Mouse (Mus musculus) forebrain, embryonic 15.5 days (tissue): ENCODE data around the gene Abi3. TPM values are rescaled to one million over a fixed set of nuclear protein-coding genes. Genes with fewer than 3 reads are reported as not detected.
A peak's percentile ranks its signal among the peaks of the same experiment; 100 is the strongest.
"Not testable (repeated sequence)": the region's sequence is repeated elsewhere in the genome, so short reads cannot be mapped to it uniquely, and the experiment has no call there.

Source experiments
- ATAC-seq: fragments of 200-750 bp; cut with Nextera tagmentation; replicated peaks from 2 replicates; pipeline ENCODE4 v1.8.0; 2017; ENCODE audit warnings: mild to moderate bottlenecking, moderate TSS enrichment, moderate library complexity
- H3K27ac ChIP-seq: fragments of 300-500 bp; sonication (generic); replicated peaks from 2 replicates; pipeline ENCODE4 v1.5.1; 2015; ENCODE audit warnings: mild to moderate bottlenecking, inconsistent platforms
- H3K27me3 ChIP-seq: fragments of 300-500 bp; sonication (generic); 2 replicates; pipeline ENCODE4 v1.6.1; 2015; ENCODE audit warnings: inconsistent platforms
- H3K36me3 ChIP-seq: fragments of 300-500 bp; sonication (generic); 2 replicates; pipeline ENCODE4 v1.6.1; 2015; ENCODE audit warnings: mild to moderate bottlenecking, inconsistent platforms
- H3K4me1 ChIP-seq: fragments of 300-500 bp; sonication (generic); 2 replicates; pipeline ENCODE4 v1.6.1; 2015; ENCODE audit warnings: inconsistent platforms
- H3K4me2 ChIP-seq: fragments of 300-500 bp; sonication (generic); replicated peaks from 2 replicates; pipeline ENCODE4 v1.6.1; 2015; ENCODE audit warnings: mild to moderate bottlenecking, inconsistent platforms
- H3K4me3 ChIP-seq: fragments of 300-500 bp; sonication (generic); 2 replicates; pipeline ENCODE4 v1.5.1; 2015; ENCODE audit warnings: mild to moderate bottlenecking, inconsistent platforms
- H3K9ac ChIP-seq: fragments of 300-500 bp; sonication (generic); replicated peaks from 2 replicates; pipeline ENCODE4 v1.6.1; 2015; ENCODE audit warnings: mild to moderate bottlenecking, inconsistent platforms
- H3K9me3 ChIP-seq: fragments of 300-500 bp; sonication (generic); 2 replicates; pipeline ENCODE4 v1.6.1; 2016; ENCODE audit warnings: inconsistent platforms
- WGBS: fragments of 180-500 bp; shearing (Covaris S2); methylation state at CpG from one replicate; pipeline ENCODE4 v1.1.7; 2015; ENCODE audit warnings: mixed read lengths; 5-methylcytosine and 5-hydroxymethylcytosine counted together
- polyA plus RNA-seq: library from polyadenylated mRNA; unstranded; fragments of >200 nt; fragmentation: Nextera tagmentation; extraction: Ambion mirVana; gene quantifications from 2 replicates; pipeline ENCODE4 v1.2.1, GENCODE M21; 2015

The Abi3 gene
- polyA plus RNA-seq = 1.7 and 2.0 TPM in 2 replicates

DNA sequence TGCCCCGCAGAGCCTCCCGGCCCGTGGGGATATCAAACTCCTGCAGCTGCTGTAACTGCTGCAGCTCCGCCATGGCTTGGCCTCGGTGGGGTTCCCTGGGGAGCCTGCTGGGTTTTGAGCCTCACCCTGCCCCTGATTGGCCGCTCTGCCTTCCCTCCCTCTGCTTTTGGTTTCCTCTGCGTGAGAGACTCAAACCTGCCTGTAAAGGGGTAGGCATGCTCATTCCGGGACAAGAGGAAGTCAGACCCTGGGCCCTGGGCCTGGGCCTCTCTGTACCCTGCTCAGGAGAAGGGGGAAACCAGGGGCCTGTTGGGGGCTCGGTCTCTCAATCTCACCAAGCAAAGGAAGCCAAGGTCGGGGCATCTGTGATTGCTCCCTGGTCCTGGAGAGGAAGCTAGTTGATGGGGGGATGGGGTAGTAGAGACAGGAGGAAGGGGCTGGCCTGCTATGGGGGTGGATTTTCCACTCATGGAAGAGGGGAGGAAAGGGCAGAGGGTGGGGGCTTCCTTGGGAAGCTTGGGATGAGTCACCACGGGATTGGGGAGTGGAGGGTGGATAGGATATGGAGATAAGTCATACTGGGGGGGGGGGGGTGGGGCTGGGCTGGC, at the start of gene Abi3:
Gene Abi3, minus strand, starts transcription at position 403 of the 608 bp plus-strand sequence.
- Histone ChIP-seq H3K4me1 (peaks cover 11% of the 10 kb centered on the region), H3K4me3 (no peak within 1 kb of the TSS), H3K4me2 (no peak within 1 kb of the TSS), H3K9me3 (no peaks in the 10 kb centered on the region), H3K27me3 (peaks cover 12% of the 10 kb centered on the region; the same call in 1 of the 2 replicates), H3K27ac (no peak within 1 kb of the TSS), H3K9ac (no peak within 1 kb of the TSS), H3K36me3 (no peaks in the 10 kb centered on the region)
- 14% methylated on average over 11 of the region's 11 CpGs for WGBS
- no peak for ATAC-seq

- Histone ChIP-seq H3K4me2 (no peak overlapping the region), H3K4me3 (no peak overlapping the region), H3K27me3 (no peaks in the 10 kb centered on the region), H3K4me1 (no peaks in the 10 kb centered on the region), H3K27ac (no peak overlapping the region), H3K9ac (no peak overlapping the region), H3K9me3 (no peaks in the 10 kb centered on the region), H3K36me3 (no peaks in the 10 kb centered on the region)
- 72% methylated on average over 2 of the region's 2 CpGs for WGBS
- no peak for ATAC-seq
Observed at GRCm38 (mm10) chr11:95890462-95891051, 48.3 kb upstream of the Abi3 start.

GRCm38 (mm10) chr11:95879861-95880260, 37.6 kb upstream of the Abi3 start:
- not testable (repeated sequence) for H3K4me1 ChIP-seq, H3K9ac ChIP-seq, H3K36me3 ChIP-seq, H3K27me3 ChIP-seq, H3K27ac ChIP-seq, H3K4me2 ChIP-seq, H3K9me3 ChIP-seq, H3K4me3 ChIP-seq, ATAC-seq
- WGBS = 86% methylated on average over 2 of the region's 2 CpGs

DNA sequence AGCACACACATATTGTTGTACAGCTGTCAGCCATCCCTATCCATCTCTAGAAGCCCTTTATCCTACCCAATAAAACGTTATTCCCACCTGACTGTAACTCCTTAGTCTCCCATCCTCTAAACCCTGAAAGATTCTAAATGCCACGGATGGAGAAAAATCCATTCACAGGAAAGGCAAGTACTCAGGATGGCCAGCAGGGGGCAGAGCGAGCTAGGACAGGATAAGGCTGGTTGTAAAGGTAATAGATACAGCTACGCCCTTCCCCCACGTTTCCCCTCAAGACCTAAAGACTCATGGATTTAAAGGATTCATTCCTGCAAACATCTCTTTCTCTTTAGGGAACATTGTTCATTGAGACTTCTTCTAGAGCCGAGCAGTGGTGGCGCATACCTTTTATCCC, 34.0 kb upstream of the Abi3 start:
- no peak for ATAC-seq
- H3K27me3 ChIP-seq = no peaks in the 10 kb centered on the region
- no peak overlapping the region for H3K4me3 ChIP-seq

DNA sequence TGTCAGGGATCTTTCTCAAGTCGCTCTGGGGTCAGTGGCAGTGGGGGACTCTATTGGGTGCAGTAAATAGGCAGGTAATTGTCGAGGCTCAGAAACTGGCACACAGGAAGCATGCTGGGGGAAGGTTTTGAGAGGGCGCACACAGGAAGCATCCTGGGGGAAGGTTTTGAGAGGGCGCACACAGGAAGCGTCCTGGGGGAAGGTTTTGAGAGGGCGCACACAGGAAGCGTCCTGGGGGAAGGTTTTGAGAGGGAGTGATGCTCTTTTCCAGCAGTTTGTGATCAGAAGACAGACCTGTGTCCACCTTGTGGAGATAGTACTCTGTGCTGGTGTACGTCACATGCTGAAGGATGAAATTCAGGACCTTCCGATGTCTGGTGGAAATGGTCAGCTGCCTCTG, 33.5 kb upstream of the Abi3 start:
- no peak overlapping the region for H3K27ac ChIP-seq

More for the DNA sequence above, 34.0 kb upstream of the Abi3 start:
- no peaks in the 10 kb centered on the region for H3K36me3 ChIP-seq
- 21% methylated on average over 7 of the region's 7 CpGs for WGBS
- H3K9me3 ChIP-seq = no peaks in the 10 kb centered on the region
- H3K4me2 ChIP-seq = no peak overlapping the region
- H3K4me1 ChIP-seq = no peaks in the 10 kb centered on the region
- no peak overlapping the region for H3K27ac ChIP-seq
- no peak overlapping the region for H3K9ac ChIP-seq

DNA sequence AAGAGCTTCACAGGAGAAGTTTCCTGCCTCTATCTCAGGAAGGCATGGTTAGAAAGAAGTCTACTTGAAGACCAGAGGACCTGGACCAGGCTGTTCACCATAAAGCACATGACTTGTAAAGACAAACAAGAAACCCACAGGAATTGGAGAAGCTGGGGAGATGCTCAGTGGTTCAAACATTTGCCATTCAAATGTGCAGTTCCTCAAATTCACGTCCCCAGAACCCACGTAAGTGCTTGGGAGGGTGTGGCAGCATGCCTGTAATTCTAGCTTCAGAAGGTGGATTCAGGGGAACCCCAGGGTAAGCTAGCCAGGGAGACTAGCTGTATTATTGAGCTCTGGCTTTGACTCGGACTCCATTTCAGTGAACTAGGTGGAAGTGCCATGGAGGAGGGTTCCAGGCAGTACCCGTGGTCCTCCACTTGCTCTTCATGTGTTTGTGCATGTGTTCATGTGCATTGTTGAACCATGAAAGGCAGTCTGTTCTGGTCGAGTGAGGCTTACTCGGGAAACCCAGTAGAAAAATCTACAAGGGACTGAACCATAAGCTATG, 27.7 kb upstream of the Abi3 start:
- ATAC-seq = no peak
- WGBS = 70% methylated on average over 6 of the region's 6 CpGs
- no peaks in the 10 kb centered on the region for H3K4me1 ChIP-seq

More for the DNA sequence above, 33.5 kb upstream of the Abi3 start:
- 20% methylated on average over 9 of the region's 9 CpGs for WGBS
- Histone ChIP-seq H3K4me1 (no peaks in the 10 kb centered on the region), H3K27me3 (no peaks in the 10 kb centered on the region), H3K36me3 (no peaks in the 10 kb centered on the region), H3K9me3 (no peaks in the 10 kb centered on the region), H3K4me2 (no peak overlapping the region), H3K4me3 (no peak overlapping the region), H3K9ac (no peak overlapping the region)
- no peak for ATAC-seq

DNA sequence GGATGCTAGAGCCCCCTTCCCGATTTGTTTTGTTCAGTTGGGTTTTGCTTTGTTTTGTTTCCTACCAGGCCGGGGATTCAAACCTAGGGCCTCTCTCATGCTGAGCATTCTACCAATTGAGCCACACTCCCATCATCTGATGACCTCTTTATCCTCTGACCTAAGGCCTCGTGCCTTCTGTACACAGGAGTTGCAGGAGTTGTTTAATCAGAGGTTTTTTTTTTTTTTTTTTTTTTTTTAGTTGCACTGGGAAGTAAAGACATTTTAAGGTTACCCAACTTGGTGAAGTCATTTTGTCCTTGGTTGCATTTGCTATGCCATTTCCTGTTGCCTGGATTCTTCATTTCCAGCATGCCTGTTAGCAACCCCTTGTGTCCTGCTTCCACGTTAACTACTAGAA, 27.2 kb upstream of the Abi3 start:
- no peak overlapping the region for H3K9ac ChIP-seq
- no peak for ATAC-seq
- H3K27ac ChIP-seq = no peak overlapping the region
- H3K9me3 ChIP-seq = no peaks in the 10 kb centered on the region
- H3K4me3 ChIP-seq = no peak overlapping the region
- H3K36me3 ChIP-seq = no peaks in the 10 kb centered on the region
- WGBS = 78% methylated on average over 4 of the region's 4 CpGs
- no peak overlapping the region for H3K4me2 ChIP-seq
- H3K27me3 ChIP-seq = no peaks in the 10 kb centered on the region
- no peaks in the 10 kb centered on the region for H3K4me1 ChIP-seq

More for the DNA sequence above, 27.7 kb upstream of the Abi3 start:
- H3K9ac ChIP-seq = no peak overlapping the region
- no peaks in the 10 kb centered on the region for H3K36me3 ChIP-seq
- no peak overlapping the region for H3K4me3 ChIP-seq
- no peaks in the 10 kb centered on the region for H3K9me3 ChIP-seq
- no peak overlapping the region for H3K27ac ChIP-seq
- no peaks in the 10 kb centered on the region for H3K27me3 ChIP-seq
- H3K4me2 ChIP-seq = no peak overlapping the region

DNA sequence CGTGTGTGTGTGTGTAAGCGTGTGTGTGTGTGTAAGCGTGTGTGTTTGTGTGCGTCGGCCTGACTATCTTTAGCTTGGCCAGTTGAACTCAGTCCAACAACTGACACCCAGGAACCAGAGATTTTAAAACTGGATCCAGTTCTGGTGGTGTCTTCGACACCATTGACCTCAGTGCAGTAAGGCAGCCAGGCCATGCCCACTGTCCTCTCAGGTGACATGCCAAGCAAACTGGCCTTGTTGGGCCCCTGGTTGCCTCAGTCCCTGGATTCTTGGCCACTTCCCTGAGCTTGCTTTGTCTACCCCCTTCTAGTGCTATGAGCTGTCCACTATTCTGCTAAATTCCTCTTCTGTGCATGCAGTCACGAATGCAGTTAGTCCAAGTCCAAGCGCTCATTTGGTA, 19.1 kb upstream of the Abi3 start:
- no peak overlapping the region for H3K9ac ChIP-seq
- ATAC-seq = no peak
- no peak overlapping the region for H3K27ac ChIP-seq
- peaks cover 15% of the 10 kb centered on the region for H3K4me1 ChIP-seq
- no peaks in the 10 kb centered on the region for H3K9me3 ChIP-seq
- H3K4me3 ChIP-seq = no peak overlapping the region
- no peaks in the 10 kb centered on the region for H3K27me3 ChIP-seq
- H3K4me2 ChIP-seq = no peak overlapping the region
- no peaks in the 10 kb centered on the region for H3K36me3 ChIP-seq
- WGBS = 93% methylated on average over 8 of the region's 8 CpGs

- Histone ChIP-seq H3K36me3 (no peaks in the 10 kb centered on the region), H3K27me3 (no peaks in the 10 kb centered on the region), H3K27ac (no peak overlapping the region), H3K4me1 (peaks cover 15% of the 10 kb centered on the region), H3K9me3 (no peaks in the 10 kb centered on the region), H3K4me3 (peak overlapping the region; percentile 87), H3K9ac (peak overlapping the region; percentile 58; the same call in 1 of the 2 replicates), H3K4me2 (peak overlapping the region; percentile 63)
- 39% methylated on average over 3 of the region's 3 CpGs for WGBS
- ATAC-seq = no peak
Observed at GRCm38 (mm10) chr11:95860071-95860490, 17.8 kb upstream of the Abi3 start.

DNA sequence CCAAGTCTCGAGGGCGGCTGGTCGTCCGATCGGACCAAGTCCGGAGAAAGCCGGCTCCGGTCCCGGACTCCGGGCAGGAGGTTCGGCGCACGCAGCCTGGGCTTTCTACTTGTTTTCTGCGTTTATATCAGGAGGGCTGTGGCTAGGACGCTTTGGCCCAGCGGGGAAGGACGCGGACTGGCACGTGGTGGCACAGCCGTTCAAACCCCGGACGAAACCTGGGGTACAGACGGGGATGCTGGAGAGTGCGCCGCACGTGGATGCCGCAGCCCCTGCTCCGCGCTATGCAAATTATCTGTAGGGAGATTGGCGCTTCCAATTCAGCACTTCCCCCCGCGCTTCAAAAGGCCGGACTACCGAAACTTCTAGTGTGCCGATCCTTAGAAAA, 17.2 kb upstream of the Abi3 start:
- Histone ChIP-seq H3K9me3 (no peaks in the 10 kb centered on the region), H3K36me3 (no peaks in the 10 kb centered on the region), H3K4me1 (peaks cover 15% of the 10 kb centered on the region), H3K27me3 (no peaks in the 10 kb centered on the region), H3K9ac (peak overlapping the region; percentile 58), H3K4me2 (peak overlapping the region; percentile 63), H3K4me3 (peak overlapping the region; percentile 87), H3K27ac (peak overlapping the region; percentile 93)
- peak; percentile 66 for ATAC-seq
- WGBS = under 1% methylated on average over 35 of the region's 35 CpGs

DNA sequence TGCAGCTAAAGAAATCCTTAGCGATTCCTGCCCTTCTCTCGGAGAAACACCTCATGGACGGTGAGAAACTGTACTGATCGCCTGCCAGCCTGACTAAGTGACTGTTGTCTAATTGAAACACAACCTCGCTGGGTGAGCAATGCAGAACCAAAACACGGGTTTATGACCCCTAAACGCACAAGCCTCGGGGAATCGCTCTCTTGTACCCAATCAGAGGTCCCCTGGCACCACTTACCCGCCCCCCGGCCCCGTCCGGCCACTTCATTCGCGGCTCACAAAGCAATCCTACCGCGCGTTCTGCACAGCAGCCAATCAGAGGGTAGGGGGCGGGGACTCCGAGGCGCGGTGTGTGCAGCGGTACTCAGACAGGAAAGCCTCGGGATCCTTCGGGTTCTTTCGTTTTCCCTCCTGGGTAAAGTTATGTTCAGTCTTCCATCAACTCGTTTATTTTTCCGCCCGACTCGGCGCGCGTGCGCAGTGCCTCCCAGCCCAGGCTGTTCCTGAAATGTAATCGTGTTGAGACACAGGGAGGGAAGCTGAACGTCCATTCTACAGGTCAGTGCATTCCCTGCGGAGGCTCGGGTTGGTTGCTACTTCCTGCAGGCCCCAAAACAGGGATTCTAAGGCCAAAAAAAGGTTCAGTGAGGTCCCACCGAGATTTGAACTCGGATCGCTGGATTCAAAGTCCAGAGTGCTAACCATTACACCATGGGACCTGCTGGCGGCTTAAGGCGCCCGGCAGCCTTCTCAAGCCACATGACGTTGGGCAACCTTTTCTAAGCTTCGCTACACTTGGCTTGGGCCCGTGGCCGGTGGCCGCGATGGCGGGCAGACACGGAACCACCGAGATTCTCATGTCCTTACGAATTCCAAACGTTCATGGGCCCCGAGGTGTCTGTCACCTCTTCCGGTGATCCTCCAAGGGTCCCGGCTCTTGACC, 16.5 kb upstream of the Abi3 start:
- no peaks in the 10 kb centered on the region for H3K27me3 ChIP-seq
- H3K9me3 ChIP-seq = no peaks in the 10 kb centered on the region
- peak overlapping the region; percentile 87 for H3K4me3 ChIP-seq
- peak overlapping the region; percentile 63 for H3K4me2 ChIP-seq
- H3K4me1 ChIP-seq = peaks cover 15% of the 10 kb centered on the region
- peak; percentile 100 for ATAC-seq
- no peaks in the 10 kb centered on the region for H3K36me3 ChIP-seq
- H3K27ac ChIP-seq = peak overlapping the region; percentile 93
- WGBS = under 1% methylated on average over 58 of the region's 58 CpGs
- H3K9ac ChIP-seq = peak overlapping the region; percentile 63
